ENCODE assay signal across 24 mouse cellular contexts in the genomic region with DNA sequence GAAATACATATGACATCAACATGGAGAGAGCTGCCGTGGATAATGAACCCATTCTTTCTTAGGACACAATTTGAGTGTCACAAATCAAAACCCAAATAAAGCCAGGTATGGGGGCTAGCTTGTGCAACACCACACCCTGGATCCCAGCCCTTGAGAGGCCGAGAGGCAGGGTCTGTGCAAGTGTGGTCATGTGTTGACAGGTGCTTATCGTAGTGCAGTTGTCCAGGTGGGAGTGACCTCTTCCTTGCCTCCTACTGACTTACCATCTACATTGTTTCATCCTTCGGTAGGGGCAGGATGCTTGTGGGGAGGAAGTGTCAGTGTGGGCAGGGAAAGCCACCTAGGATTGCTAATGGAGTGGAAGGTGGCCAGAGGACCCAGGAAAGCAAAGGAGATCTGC.
"Had no signal": no experiment of that assay in that cellular context is flagged by ENCODE, and none has a peak within 500 bp of the region (broad histone marks: within the 10 kb centered on the region; RNA-seq: fewer than 3 reads in every experiment).

No protein-coding gene starts in this region.

- H3K9ac ChIP-seq: heart, embryonic 12.5 days; hindbrain, embryonic 12.5 days; hindbrain, embryonic 14.5 days; intestine, embryonic 15.5 days; limb, embryonic 12.5 days had no signal

- H3K27ac ChIP-seq: gastrocnemius, adult 2 months; heart, embryonic 10.5 days; hindbrain, embryonic 10.5 days; hindbrain, embryonic 12.5 days; hindbrain, embryonic 14.5 days; intestine, embryonic 15.5 days; layer of hippocampus, adult 2 months; left cerebral cortex, adult 2 months; limb, embryonic 10.5 days; limb, embryonic 12.5 days had no signal

- H3K4me2 ChIP-seq: heart, embryonic 12.5 days; hindbrain, embryonic 12.5 days; hindbrain, embryonic 14.5 days; intestine, embryonic 15.5 days; limb, embryonic 12.5 days had no signal

- H3K4me3 ChIP-seq: gastrocnemius, adult 2 months; heart, embryonic 10.5 days; heart, embryonic 12.5 days; hindbrain, embryonic 10.5 days; hindbrain, embryonic 12.5 days; intestine, embryonic 15.5 days; layer of hippocampus, adult 2 months; left cerebral cortex, adult 2 months; limb, embryonic 10.5 days; limb, embryonic 12.5 days had no signal

- DNase-seq: gastrocnemius, adult 2 months; gastrocnemius, postnatal 10 days; gastrocnemius, postnatal 25 days; heart, postnatal 10 days; heart, postnatal 4 days; kidney, adult 18-20 months; kidney, adult 8-10 months; kidney, postnatal 10 days; kidney, postnatal 25 days; kidney, postnatal 4 days; liver had no signal

- H3K36me3 ChIP-seq: heart, embryonic 10.5 days; heart, embryonic 12.5 days; hindbrain, embryonic 10.5 days; hindbrain, embryonic 12.5 days; intestine, embryonic 15.5 days; limb, embryonic 10.5 days; limb, embryonic 12.5 days had no signal

- H3K27me3 ChIP-seq: heart, embryonic 12.5 days; hindbrain, embryonic 12.5 days; intestine, embryonic 15.5 days; limb, embryonic 12.5 days had no signal

- ATAC-seq: hindbrain, embryonic 16.5 days; inflammation-experienced regulatory T-cells, adult 6 months; intestine, embryonic 15.5 days; intestine, postnatal 0 days had no signal

- H3K9me3 ChIP-seq: heart, embryonic 10.5 days; heart, embryonic 12.5 days; hindbrain, embryonic 10.5 days; hindbrain, embryonic 12.5 days; intestine, embryonic 15.5 days; limb, embryonic 10.5 days had no signal

- H3K4me1 ChIP-seq: hindbrain, embryonic 12.5 days; intestine, embryonic 15.5 days had no signal
